Mouse (Mus musculus): ENCODE data around the gene Tcf15. TPM values are rescaled to one million over a fixed set of nuclear protein-coding genes. Genes with fewer than 3 reads are reported as not detected.

Gene Tcf15
- total RNA-seq (2021), result 1 to 10 TPM; 2.9 to 4.3 TPM

- peak in 1 of 2 experiments; percentile 27 for DNase-seq
These were observed at the start of gene Tcf15 for GRCm38 (mm10) chr2:152143279-152144157. TSS of gene Tcf15 (plus strand) at chr2:152143561.

GRCm38 (mm10) chr2:152094856-152095545 lies 48.4 kb upstream of the Tcf15 start:
- no peak for DNase-seq

GRCm38 (mm10) chr2:152096922-152097321 lies 46.4 kb upstream of the Tcf15 start:
- DNase-seq, result no peak

- no peak for DNase-seq
These were observed 45.4 kb upstream of the Tcf15 start for GRCm38 (mm10) chr2:152097916-152098315.

GRCm38 (mm10) chr2:152099538-152099937 lies 43.8 kb upstream of the Tcf15 start:
- no peak for DNase-seq

- peak in 1 of 2 experiments; percentile 52 for DNase-seq
These were observed 41.6 kb upstream of the Tcf15 start for GRCm38 (mm10) chr2:152101761-152102160.

GRCm38 (mm10) chr2:152102369-152102768 lies 41.0 kb upstream of the Tcf15 start:
- peak; percentile 37 to 45 for DNase-seq

- peak in 1 of 2 experiments; percentile 5 for DNase-seq
These were observed 38.5 kb upstream of the Tcf15 start for GRCm38 (mm10) chr2:152104711-152105317.

- DNase-seq, result peak; percentile 79 to 80
These were observed 37.8 kb upstream of the Tcf15 start, which contains the start of gene Srxn1 for GRCm38 (mm10) chr2:152105318-152106224. TSS of gene Srxn1 (plus strand) at chr2:152105516.

- no peak for DNase-seq
These were observed 37.2 kb upstream of the Tcf15 start for GRCm38 (mm10) chr2:152106225-152106595.

GRCm38 (mm10) chr2:152106597-152106996 lies 36.8 kb upstream of the Tcf15 start:
- no peak for DNase-seq

- no peak for DNase-seq
These were observed 34.7 kb upstream of the Tcf15 start for GRCm38 (mm10) chr2:152108702-152109101.

- DNase-seq, result no peak
These were observed 34.0 kb upstream of the Tcf15 start for GRCm38 (mm10) chr2:152109386-152109785.

- no peak for DNase-seq
These were observed 32.0 kb upstream of the Tcf15 start for GRCm38 (mm10) chr2:152111311-152111710.

- peak; percentile 88 to 91 for DNase-seq
These were observed 31.4 kb upstream of the Tcf15 start for GRCm38 (mm10) chr2:152111920-152112319.

- DNase-seq, result no peak
These were observed 30.9 kb upstream of the Tcf15 start for GRCm38 (mm10) chr2:152112490-152112889.

GRCm38 (mm10) chr2:152112970-152113369 lies 30.4 kb upstream of the Tcf15 start:
- DNase-seq, result no peak

- DNase-seq, result no peak
These were observed 29.0 kb upstream of the Tcf15 start for GRCm38 (mm10) chr2:152114057-152114975.

- DNase-seq, result no peak
These were observed 25.7 kb upstream of the Tcf15 start for GRCm38 (mm10) chr2:152117694-152118093.

- no peak for DNase-seq
These were observed 24.0 kb upstream of the Tcf15 start for GRCm38 (mm10) chr2:152119228-152119865.
